Mouse (Mus musculus) cerebellum, adult 2 months (tissue): ENCODE measurements around the gene Kifc3.
"Not testable (repeated sequence)": the region's sequence is repeated elsewhere in the genome, so short reads cannot be mapped to it uniquely, and the experiment has no call there.

Experiments used
- CTCF ChIP-seq: fragments of 200-500 bp; IDR thresholded peaks from 2 replicates; pipeline ENCODE4 v1.5.1; 2011; ENCODE audit warnings: low read depth, mild to moderate bottlenecking, control low read depth, low read length, moderate library complexity, borderline replicate concordance; ENCODE audit not compliant: insufficient read depth
- POLR2A ChIP-seq: fragments of 200-500 bp; IDR thresholded peaks from 2 replicates; pipeline ENCODE4 v1.6.1; 2011; ENCODE audit warnings: low read length, control low read depth, borderline replicate concordance; ENCODE audit not compliant: insufficient read depth

DNA sequence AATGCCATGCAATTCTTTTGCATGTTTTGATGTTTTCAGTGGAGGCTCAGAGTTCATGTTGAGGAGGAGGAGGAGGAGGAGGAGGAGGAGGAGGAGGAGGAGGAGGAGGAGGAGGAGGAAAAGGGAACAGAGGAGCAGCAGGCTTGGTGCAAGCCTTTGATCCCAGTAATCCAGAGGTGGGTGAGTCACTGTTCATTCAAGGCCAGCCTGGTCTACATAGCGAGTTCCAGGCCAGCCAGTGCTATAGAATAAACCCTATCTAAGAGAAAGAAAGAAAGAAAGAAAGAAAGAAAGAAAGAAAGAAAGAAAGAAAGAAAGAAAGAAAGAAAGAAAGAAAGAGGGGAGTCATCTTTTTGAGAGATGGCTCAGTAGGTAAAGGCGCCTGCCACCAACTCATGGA lies 38.6 kb downstream of the Kifc3 start:
- TF ChIP-seq POLR2A, CTCF: not testable (repeated sequence)
